Mouse (Mus musculus) myocyte (in vitro differentiated cells): Measurements from ENCODE around the gene Dnajc25. TPM values are rescaled to one million over a fixed set of nuclear protein-coding genes. Genes with fewer than 3 reads are reported as not detected.

Experiments
- H3K27me3 ChIP-seq: one replicate; pipeline ENCODE4 v1.6.1; 2011; ENCODE audit not compliant: control insufficient read depth, insufficient read depth, insufficient read length
- H3K36me3 ChIP-seq: one replicate; pipeline ENCODE4 v1.6.1; 2011; ENCODE audit not compliant: control insufficient read depth, insufficient read depth
- H3K4me2 ChIP-seq: one replicate; pipeline ENCODE4 v1.6.1; 2011; ENCODE audit warnings: low read depth, control low read depth
- H3K4me3 ChIP-seq: one replicate; pipeline ENCODE4 v1.5.1; 2011; ENCODE audit warnings: mild to moderate bottlenecking, control low read depth, moderate library complexity
- H3K79me2 ChIP-seq: one replicate; pipeline ENCODE4 v1.6.1; 2011; ENCODE audit not compliant: control insufficient read depth, insufficient read depth
- H3ac ChIP-seq: one replicate; pipeline ENCODE4 v1.6.1; 2011; ENCODE audit not compliant: control insufficient read depth, insufficient read length
- CEBPB ChIP-seq: IDR thresholded peaks from 2 replicates; pipeline ENCODE4 v1.6.1; 2011; ENCODE audit warnings: mild to moderate bottlenecking, moderate library complexity; ENCODE audit not compliant: poor library complexity, insufficient read depth, severe bottlenecking
- E2F4 ChIP-seq: IDR thresholded peaks from one replicate; pipeline ENCODE4 v1.6.1; 2011; ENCODE audit warnings: mild to moderate bottlenecking, control low read depth, moderate library complexity; ENCODE audit not compliant: insufficient read depth
- MAX ChIP-seq: IDR thresholded peaks from one replicate; pipeline ENCODE4 v1.6.1; 2011; ENCODE audit warnings: low read depth, mild to moderate bottlenecking, control low read depth
- MYOD1 ChIP-seq, 3 experiments: IDR thresholded peaks; one replicate each; pipeline ENCODE4 v1.6.1; 2011; ENCODE audit warnings: control low read depth in 2 of 3, low read depth in 2 of 3, mild to moderate bottlenecking in 2 of 3, moderate library complexity in 1 of 3; ENCODE audit not compliant: insufficient read length in 2 of 3, control insufficient read depth in 1 of 3
- MYOG ChIP-seq, 3 experiments: IDR thresholded peaks; one replicate each; pipeline ENCODE4 v1.6.1; 2011; ENCODE audit warnings: control low read depth in 2 of 3, low read depth in 2 of 3, mild to moderate bottlenecking in 2 of 3; ENCODE audit not compliant: insufficient read length in 2 of 3, control insufficient read depth in 1 of 3, insufficient read depth in 1 of 3
- POLR2A ChIP-seq: IDR thresholded peaks from one replicate; pipeline ENCODE4 v1.6.1; 2011; ENCODE audit warnings: low read depth, mild to moderate bottlenecking, control low read depth, moderate library complexity; ENCODE audit not compliant: insufficient read length
- POLR2AphosphoS2 ChIP-seq: IDR thresholded peaks from one replicate; pipeline ENCODE4 v1.6.1; 2011; ENCODE audit warnings: low read depth, control low read depth; ENCODE audit not compliant: insufficient read length
- REST ChIP-seq: IDR thresholded peaks from one replicate; pipeline ENCODE4 v1.6.1; 2011; ENCODE audit warnings: mild to moderate bottlenecking, control low read depth, moderate library complexity; ENCODE audit not compliant: insufficient read depth, insufficient read length
- SRF ChIP-seq: IDR thresholded peaks from one replicate; pipeline ENCODE4 v1.6.1; 2011; ENCODE audit warnings: low read depth; ENCODE audit not compliant: control insufficient read depth, insufficient read length
- TCF12 ChIP-seq: IDR thresholded peaks from one replicate; pipeline ENCODE4 v1.6.1; 2011; ENCODE audit warnings: mild to moderate bottlenecking, control low read depth; ENCODE audit not compliant: poor library complexity, insufficient read depth, severe bottlenecking
- TCF3 ChIP-seq: IDR thresholded peaks from one replicate; pipeline ENCODE4 v1.6.1; 2011; ENCODE audit warnings: low read depth, control low read depth; ENCODE audit not compliant: insufficient read length
- USF1 ChIP-seq: IDR thresholded peaks from one replicate; pipeline ENCODE4 v1.6.1; 2011; ENCODE audit warnings: low read depth, mild to moderate bottlenecking, control low read depth, moderate library complexity
- polyA plus RNA-seq: library from polyadenylated mRNA; unstranded; fragments of >200 nt; fragmentation: generic; extraction: Trizol; gene quantifications from one replicate; pipeline ENCODE4 v1.2.1, GENCODE M21; 2012; ENCODE audit warnings: missing spikeins

The Dnajc25 gene
- polyA plus RNA-seq, 1 experiment = 5.4 TPM

GRCm38 (mm10) chr4:58965136-58965535 is 29.7 kb upstream of the Dnajc25 start:
- Histone ChIP-seq H3K27me3 (no peaks in the 10 kb centered on the region), H3K4me3 (no peak overlapping the region), H3K36me3 (no peaks in the 10 kb centered on the region), H3ac (no peak overlapping the region), H3K4me2 (no peak overlapping the region), H3K79me2 (no peaks in the 10 kb centered on the region)
- TF ChIP-seq MYOD1 (IDR thresholded peaks at IDR 0.05; ENCODE audit: control insufficient read depth in 1 of 3, insufficient read length in 2 of 3, low read depth in 2 of 3) (no peak), TCF12 (no peak), POLR2AphosphoS2 (no peak), SRF (no peak), TCF3 (no peak), CEBPB (no peak), POLR2A (no peak), MYOG (IDR thresholded peaks at IDR 0.05; ENCODE audit: control insufficient read depth in 1 of 3, insufficient read depth in 1 of 3, insufficient read length in 2 of 3, low read depth in 2 of 3) (no peak), REST (no peak), E2F4 (no peak), MAX (no peak), USF1 (no peak)

- Histone ChIP-seq H3K36me3 (no peaks in the 10 kb centered on the region), H3K79me2 (no peaks in the 10 kb centered on the region)
- TF ChIP-seq USF1 (no peak), POLR2A (no peak), MAX (no peak), MYOG (IDR thresholded peaks at IDR 0.05; ENCODE audit: control insufficient read depth in 1 of 3, insufficient read depth in 1 of 3, insufficient read length in 2 of 3, low read depth in 2 of 3) (no peak), TCF3 (no peak), TCF12 (no peak), CEBPB (no peak)
Observed at GRCm38 (mm10) chr4:58970678-58971077, 24.2 kb upstream of the Dnajc25 start.

GRCm38 (mm10) chr4:58975711-58976110 is 19.2 kb upstream of the Dnajc25 start:
- H3K36me3 ChIP-seq = no peaks in the 10 kb centered on the region
- no peak overlapping the region for H3ac ChIP-seq
- TF ChIP-seq MYOG (IDR thresholded peaks at IDR 0.05; ENCODE audit: control insufficient read depth in 1 of 3, insufficient read depth in 1 of 3, insufficient read length in 2 of 3, low read depth in 2 of 3) = no peak
- TF ChIP-seq CEBPB = no peak
- no peak for TF ChIP-seq E2F4
- no peak for TF ChIP-seq POLR2A
- no peak for TF ChIP-seq TCF3
- TF ChIP-seq USF1 = no peak
- TF ChIP-seq REST = no peak
- no peak for TF ChIP-seq MYOD1 (IDR thresholded peaks at IDR 0.05; ENCODE audit: control insufficient read depth in 1 of 3, insufficient read length in 2 of 3, low read depth in 2 of 3)
- no peak for TF ChIP-seq TCF12
- TF ChIP-seq POLR2AphosphoS2 = no peak
- TF ChIP-seq MAX = no peak
- no peak for TF ChIP-seq SRF
- no peaks in the 10 kb centered on the region for H3K79me2 ChIP-seq
- no peaks in the 10 kb centered on the region for H3K27me3 ChIP-seq
- no peak overlapping the region for H3K4me3 ChIP-seq
- H3K4me2 ChIP-seq = no peak overlapping the region

More at GRCm38 (mm10) chr4:58970678-58971077, 24.2 kb upstream of the Dnajc25 start:
- Histone ChIP-seq H3K4me3 (no peak overlapping the region), H3ac (no peak overlapping the region), H3K4me2 (no peak overlapping the region), H3K27me3 (no peaks in the 10 kb centered on the region)

- no peak overlapping the region for H3ac ChIP-seq
- H3K4me2 ChIP-seq = no peak overlapping the region
- H3K79me2 ChIP-seq = no peaks in the 10 kb centered on the region
- H3K36me3 ChIP-seq = no peaks in the 10 kb centered on the region
- H3K27me3 ChIP-seq = no peaks in the 10 kb centered on the region
- no peak for TF ChIP-seq REST
- TF ChIP-seq POLR2A = no peak
- TF ChIP-seq MAX = no peak
- TF ChIP-seq TCF3 = no peak
- TF ChIP-seq E2F4 = no peak
- no peak for TF ChIP-seq MYOD1 (IDR thresholded peaks at IDR 0.05; ENCODE audit: control insufficient read depth in 1 of 3, insufficient read length in 2 of 3, low read depth in 2 of 3)
- no peak for TF ChIP-seq USF1
- TF ChIP-seq CEBPB = no peak
- no peak for TF ChIP-seq POLR2AphosphoS2
- TF ChIP-seq MYOG (IDR thresholded peaks at IDR 0.05; ENCODE audit: control insufficient read depth in 1 of 3, insufficient read depth in 1 of 3, insufficient read length in 2 of 3, low read depth in 2 of 3) = no peak
- no peak for TF ChIP-seq TCF12
- TF ChIP-seq SRF = no peak
- no peak overlapping the region for H3K4me3 ChIP-seq
Observed at GRCm38 (mm10) chr4:58981421-58981820, 13.4 kb upstream of the Dnajc25 start.

- H3ac ChIP-seq = no peak overlapping the region
- no peak for TF ChIP-seq POLR2A
- TF ChIP-seq TCF3 = no peak
- no peak for TF ChIP-seq SRF
- TF ChIP-seq MAX = no peak
- H3K4me3 ChIP-seq = no peak overlapping the region
- no peak overlapping the region for H3K4me2 ChIP-seq
- no peaks in the 10 kb centered on the region for H3K79me2 ChIP-seq
- H3K36me3 ChIP-seq = no peaks in the 10 kb centered on the region
- no peaks in the 10 kb centered on the region for H3K27me3 ChIP-seq
Observed at GRCm38 (mm10) chr4:58982806-58983205, 12.1 kb upstream of the Dnajc25 start.
